Mouse (Mus musculus): ENCODE results near the gene Auts2. TPM values are rescaled to one million over a fixed set of nuclear protein-coding genes. Genes with fewer than 3 reads are reported as not detected.

The Auts2 gene
- 1.3 and 5.2 TPM in 2 replicates for total RNA-seq (2023)

DNA sequence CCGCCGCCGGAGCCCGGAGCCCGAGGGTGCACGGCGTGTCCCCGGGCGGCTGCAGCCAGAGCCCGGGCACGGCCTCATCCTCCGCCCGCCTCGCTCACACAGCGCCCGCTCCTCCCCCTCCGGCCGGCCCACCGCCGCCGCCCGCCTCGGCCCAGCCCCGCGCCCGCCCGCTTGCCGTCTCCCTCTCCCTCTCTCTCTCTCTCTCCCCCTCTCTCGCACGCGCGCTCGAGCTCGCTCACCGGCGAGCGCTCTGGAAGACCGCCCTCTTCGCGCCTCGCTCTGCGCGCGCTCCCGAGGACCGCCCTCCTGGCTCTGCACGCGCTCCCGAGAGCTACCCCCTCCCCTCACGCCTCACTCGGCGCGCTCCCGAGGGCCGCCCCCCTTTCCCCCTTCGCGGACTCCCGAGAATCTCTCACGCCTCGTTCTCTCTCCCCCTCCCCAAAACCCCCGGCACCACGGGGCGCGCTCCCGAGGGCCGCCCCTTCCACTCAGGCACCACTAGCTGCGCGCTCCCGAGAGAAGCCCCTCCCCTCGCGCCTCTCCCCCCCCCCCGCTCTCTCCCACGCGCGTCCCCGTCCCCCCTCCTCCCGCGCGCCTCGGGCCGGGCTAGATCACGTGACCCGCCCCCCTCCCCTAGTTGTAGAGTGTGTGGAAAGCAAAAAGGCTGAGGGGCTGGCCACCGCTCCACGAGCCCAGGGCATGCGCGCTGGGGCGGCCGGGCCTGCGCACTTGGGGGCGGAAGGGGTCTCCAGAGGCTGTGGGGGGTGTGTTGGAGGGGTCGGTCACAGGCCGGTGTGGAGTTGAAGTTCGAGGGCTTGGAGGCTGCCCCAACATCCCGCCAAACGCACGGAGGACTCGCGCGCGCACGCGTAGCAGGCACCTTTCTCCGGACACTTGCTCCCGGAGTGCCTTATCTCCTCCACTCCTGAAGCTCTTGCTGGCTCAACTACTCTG, at the start of gene Auts2:
TSS of gene Auts2 (minus strand) at position 227 of the 954 bp plus-strand sequence.

